Mouse (Mus musculus) heart, postnatal 0 days (tissue): ENCODE measurements around the gene Nup98.

Experiments used
- CTCF ChIP-seq: IDR thresholded peaks from 2 replicates; pipeline ENCODE4 v1.5.1; 2016; ENCODE audit warnings: antibody characterized with exemption, control low read depth, low read depth
- EP300 ChIP-seq: IDR thresholded peaks from 2 replicates; pipeline ENCODE4 v1.6.1; 2016; ENCODE audit warnings: antibody characterized with exemption, low read depth

GRCm38 (mm10) chr7:102103555-102103954 is 106.4 kb downstream of the Nup98 start:
- TF ChIP-seq CTCF, result no peak
- no peak for TF ChIP-seq EP300
